Mouse (Mus musculus): ENCODE results near the gene Fbxw8. TPM values are rescaled to one million over a fixed set of nuclear protein-coding genes. Genes with fewer than 3 reads are reported as not detected.

Gene Fbxw8
- total and polyA plus RNA-seq, 2 experiments from 2014 or later: 16.5 to 49.7 TPM

DNA sequence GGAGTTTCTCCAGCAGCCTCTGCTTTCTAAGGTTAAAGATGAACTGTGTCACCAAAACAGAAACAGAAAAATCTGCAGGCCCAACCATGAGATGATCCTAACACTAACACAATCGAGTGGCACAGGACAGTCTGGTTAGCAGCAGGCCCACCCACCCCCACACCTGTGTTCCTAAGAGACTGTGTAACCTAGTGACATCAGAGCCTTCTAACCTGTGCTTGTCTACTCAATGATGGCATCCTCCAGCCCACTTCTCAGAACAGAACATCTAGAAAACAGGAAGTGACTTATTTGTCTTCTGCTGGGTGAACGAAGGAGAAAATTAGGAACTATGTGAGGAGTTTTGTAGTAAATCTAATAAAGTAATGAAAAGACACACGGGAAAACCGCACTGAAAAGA is 33.3 kb downstream of the Fbxw8 start:
- H3K36me3 ChIP-seq (replicated peaks; ENCODE audit: control insufficient read depth, insufficient read depth, low read length): peaks cover 22% of the 10 kb centered on the region; the same call in 1 of the 2 replicates
- TF ChIP-seq CTCF (IDR thresholded peaks at IDR 0.05; ENCODE audit: low read depth) (no peak), EP300 (IDR thresholded peaks at IDR 0.05; ENCODE audit: low read depth) (no peak)
- H3K4me1 ChIP-seq (ENCODE audit: control insufficient read depth, insufficient read depth): peaks cover 6% of the 10 kb centered on the region; the same call in 1 of the 2 replicates
- DNase-seq (ENCODE audit: low spot score) (no peak), ATAC-seq (ENCODE audit: insufficient read depth, low read depth) (no peak)
- no peaks in the 10 kb centered on the region for H3K27me3 ChIP-seq (ENCODE audit: control insufficient read depth, insufficient read depth, low read length)
- H3K9ac ChIP-seq (replicated peaks; ENCODE audit: low read depth, low read length): no peak overlapping the region
- no peak overlapping the region for H3K4me3 ChIP-seq (ENCODE audit: low read depth, low read length)
- 78% methylated on average over 4 of the region's 4 CpGs for WGBS
- no peak overlapping the region for H3K4me2 ChIP-seq (ENCODE audit: low read depth, low read length)
- no peak overlapping the region for H3K27ac ChIP-seq (ENCODE audit: low read depth)
- H3K9me3 ChIP-seq (replicated peaks; ENCODE audit: control insufficient read depth, low read length): no peaks in the 10 kb centered on the region

DNA sequence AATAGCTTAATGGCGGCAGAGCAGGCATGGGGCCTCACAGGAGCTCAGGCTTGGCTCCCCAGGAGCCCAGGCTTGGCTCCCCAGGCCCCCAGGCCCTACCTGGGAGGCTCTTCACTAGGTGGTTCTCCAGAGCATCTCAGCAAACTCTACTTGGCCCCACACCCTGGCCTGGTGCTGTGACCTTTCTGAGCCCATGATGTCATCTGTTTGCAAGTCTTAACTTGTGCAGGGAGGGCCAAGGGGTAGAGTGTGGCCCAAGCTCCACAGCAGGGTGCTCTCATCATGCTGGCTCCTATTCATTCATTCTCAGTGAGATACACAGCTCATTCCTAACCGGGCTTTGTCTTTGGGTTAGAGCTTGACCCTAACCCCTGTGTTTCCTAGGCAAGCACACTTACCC is 34.6 kb downstream of the Fbxw8 start:
- Histone ChIP-seq H3K4me3 (ENCODE audit: low read depth, low read length) (no peak overlapping the region), H3K36me3 (replicated peaks; ENCODE audit: control insufficient read depth, insufficient read depth, low read length) (peaks cover 14% of the 10 kb centered on the region; the same call in 1 of the 2 replicates), H3K27me3 (ENCODE audit: control insufficient read depth, insufficient read depth, low read length) (no peaks in the 10 kb centered on the region), H3K9ac (replicated peaks; ENCODE audit: low read depth, low read length) (no peak overlapping the region), H3K9me3 (replicated peaks; ENCODE audit: control insufficient read depth, low read length) (no peaks in the 10 kb centered on the region), H3K4me2 (ENCODE audit: low read depth, low read length) (no peak overlapping the region), H3K4me1 (ENCODE audit: control insufficient read depth, insufficient read depth) (peaks cover 6% of the 10 kb centered on the region; the same call in 1 of the 2 replicates), H3K27ac (ENCODE audit: low read depth) (no peak overlapping the region)
- ATAC-seq (ENCODE audit: insufficient read depth, low read depth): no peak; the same call in 1 of the 2 replicates
- 63% methylated on average over 2 of the region's 2 CpGs for WGBS
- DNase-seq (ENCODE audit: low spot score): no peak
- TF ChIP-seq EP300 (IDR thresholded peaks at IDR 0.05; ENCODE audit: low read depth) (no peak), CTCF (IDR thresholded peaks at IDR 0.05; ENCODE audit: low read depth) (no peak)

DNA sequence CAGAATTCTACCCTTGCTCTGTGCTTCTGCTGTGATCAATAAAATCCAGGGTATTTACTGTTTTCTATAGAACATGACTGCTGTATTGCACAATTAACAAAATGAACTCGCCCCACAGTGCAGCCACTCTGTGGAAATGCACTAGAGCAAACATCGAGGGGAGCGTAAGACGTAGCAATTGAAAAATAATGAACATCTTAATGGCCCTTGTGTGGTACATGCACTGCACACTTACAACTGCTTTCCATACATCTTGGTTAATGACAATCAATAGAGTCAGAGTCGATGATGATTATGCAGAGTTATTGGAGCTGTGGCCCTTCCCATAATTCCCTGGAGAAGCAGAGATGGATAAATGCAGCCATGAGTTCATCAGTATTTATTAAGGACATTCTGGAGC is 36.3 kb downstream of the Fbxw8 start:
- no peaks in the 10 kb centered on the region for H3K27me3 ChIP-seq (ENCODE audit: control insufficient read depth, insufficient read depth, low read length)
- TF ChIP-seq CTCF (IDR thresholded peaks at IDR 0.05; ENCODE audit: low read depth): no peak
- TF ChIP-seq EP300 (IDR thresholded peaks at IDR 0.05; ENCODE audit: low read depth): no peak
- no peak overlapping the region for H3K4me3 ChIP-seq (ENCODE audit: low read depth, low read length)
- H3K36me3 ChIP-seq (replicated peaks; ENCODE audit: control insufficient read depth, insufficient read depth, low read length): peaks cover 10% of the 10 kb centered on the region; the same call in 1 of the 2 replicates
- no peaks in the 10 kb centered on the region for H3K9me3 ChIP-seq (replicated peaks; ENCODE audit: control insufficient read depth, low read length)
- ATAC-seq (ENCODE audit: insufficient read depth, low read depth): no peak
- DNase-seq (ENCODE audit: low spot score): no peak
- H3K9ac ChIP-seq (replicated peaks; ENCODE audit: low read depth, low read length): no peak overlapping the region
- H3K4me2 ChIP-seq (ENCODE audit: low read depth, low read length): no peak overlapping the region
- WGBS: 97% methylated on average over 5 of the region's 5 CpGs
- peaks cover 6% of the 10 kb centered on the region; the same call in 1 of the 2 replicates for H3K4me1 ChIP-seq (ENCODE audit: control insufficient read depth, insufficient read depth)
- no peak overlapping the region for H3K27ac ChIP-seq (ENCODE audit: low read depth)

DNA sequence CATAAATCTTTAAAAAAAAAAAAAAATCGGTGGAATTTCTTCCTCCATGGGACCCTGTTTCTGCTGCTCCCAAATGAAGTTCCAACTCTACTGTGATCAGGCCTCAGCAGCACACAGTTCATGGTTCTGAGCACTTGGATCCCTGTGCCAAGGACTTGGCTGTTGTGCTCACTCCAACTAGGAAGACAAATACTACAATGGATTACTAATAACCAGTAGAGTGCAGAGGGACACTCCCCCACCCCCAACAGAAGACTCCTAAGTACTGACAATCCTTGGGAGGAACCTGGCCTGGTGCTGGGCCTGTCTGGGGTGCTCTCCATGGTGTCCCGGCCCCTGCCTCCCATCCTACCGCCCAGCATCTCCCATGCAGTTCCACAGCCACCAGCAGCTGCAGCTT is 36.9 kb downstream of the Fbxw8 start:
- peaks cover 10% of the 10 kb centered on the region; the same call in 1 of the 2 replicates for H3K36me3 ChIP-seq (replicated peaks; ENCODE audit: control insufficient read depth, insufficient read depth, low read length)
- no peak overlapping the region for H3K4me2 ChIP-seq (ENCODE audit: low read depth, low read length)
- TF ChIP-seq EP300 (IDR thresholded peaks at IDR 0.05; ENCODE audit: low read depth) (no peak), CTCF (IDR thresholded peaks at IDR 0.05; ENCODE audit: low read depth) (no peak)
- H3K4me1 ChIP-seq (ENCODE audit: control insufficient read depth, insufficient read depth): peaks cover 6% of the 10 kb centered on the region; the same call in 1 of the 2 replicates
- DNase-seq (ENCODE audit: low spot score) (no peak), ATAC-seq (ENCODE audit: insufficient read depth, low read depth) (no peak)
- WGBS: 78% methylated on average over 3 of the region's 3 CpGs
- no peaks in the 10 kb centered on the region for H3K9me3 ChIP-seq (replicated peaks; ENCODE audit: control insufficient read depth, low read length)
- H3K9ac ChIP-seq (replicated peaks; ENCODE audit: low read depth, low read length): no peak overlapping the region
- no peak overlapping the region for H3K4me3 ChIP-seq (ENCODE audit: low read depth, low read length)
- no peak overlapping the region for H3K27ac ChIP-seq (ENCODE audit: low read depth)
- H3K27me3 ChIP-seq (ENCODE audit: control insufficient read depth, insufficient read depth, low read length): no peaks in the 10 kb centered on the region

DNA sequence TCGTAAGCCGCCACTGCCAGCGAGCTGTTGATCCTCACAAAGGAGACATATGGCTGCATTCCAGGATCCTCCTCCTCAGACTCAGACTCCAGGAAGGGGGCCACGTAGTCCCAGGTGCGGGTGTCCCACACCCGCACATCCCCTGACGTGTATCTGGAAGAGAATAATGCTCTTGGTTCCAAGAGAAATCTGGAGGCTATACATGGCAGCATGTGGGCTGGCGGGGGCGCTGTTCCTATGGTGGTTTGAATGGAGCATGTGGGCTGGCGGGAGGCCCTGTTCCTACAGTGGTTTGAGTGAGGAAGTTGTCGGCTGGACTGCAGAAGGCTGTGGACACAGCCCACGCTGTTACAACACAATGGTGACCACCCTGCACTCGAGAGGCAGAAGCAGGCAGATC is 41.6 kb downstream of the Fbxw8 start:
- 77% methylated on average over 13 of the region's 13 CpGs for WGBS
- Histone ChIP-seq H3K4me1 (ENCODE audit: control insufficient read depth, insufficient read depth) (peaks cover 4% of the 10 kb centered on the region; the same call in 1 of the 2 replicates), H3K4me3 (ENCODE audit: low read depth, low read length) (no peak overlapping the region), H3K27me3 (ENCODE audit: control insufficient read depth, insufficient read depth, low read length) (no peaks in the 10 kb centered on the region), H3K9me3 (replicated peaks; ENCODE audit: control insufficient read depth, low read length) (no peaks in the 10 kb centered on the region), H3K4me2 (ENCODE audit: low read depth, low read length) (no peak overlapping the region), H3K9ac (replicated peaks; ENCODE audit: low read depth, low read length) (no peak overlapping the region), H3K27ac (ENCODE audit: low read depth) (no peak overlapping the region), H3K36me3 (replicated peaks; ENCODE audit: control insufficient read depth, insufficient read depth, low read length) (peaks cover 39% of the 10 kb centered on the region)
- DNase-seq (ENCODE audit: low spot score): no peak
- no peak for ATAC-seq (ENCODE audit: insufficient read depth, low read depth)
- TF ChIP-seq EP300 (IDR thresholded peaks at IDR 0.05; ENCODE audit: low read depth) (no peak), CTCF (IDR thresholded peaks at IDR 0.05; ENCODE audit: low read depth) (no peak)

DNA sequence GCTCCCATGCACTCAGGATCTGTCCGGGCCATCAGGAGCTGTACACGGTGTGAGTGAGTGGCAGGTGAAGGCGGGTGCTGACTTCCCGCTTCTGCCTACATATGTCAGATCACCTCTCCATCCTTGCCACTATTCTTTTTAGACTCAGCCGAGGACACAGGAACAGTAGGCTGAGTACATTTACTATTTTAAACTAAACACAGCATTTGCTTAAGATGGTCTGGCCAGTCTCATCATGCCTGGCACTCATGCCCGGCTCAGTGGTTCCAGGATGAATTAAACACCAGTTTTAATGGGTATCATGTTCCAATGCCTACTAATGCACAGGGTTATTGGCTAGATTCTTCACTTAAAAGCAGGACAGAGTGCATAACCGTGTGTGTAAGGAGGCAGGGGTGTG is 42.2 kb downstream of the Fbxw8 start:
- Histone ChIP-seq H3K27me3 (ENCODE audit: control insufficient read depth, insufficient read depth, low read length) (no peaks in the 10 kb centered on the region), H3K4me2 (ENCODE audit: low read depth, low read length) (no peak overlapping the region), H3K4me1 (ENCODE audit: control insufficient read depth, insufficient read depth) (peaks cover 10% of the 10 kb centered on the region; the same call in 1 of the 2 replicates), H3K9me3 (replicated peaks; ENCODE audit: control insufficient read depth, low read length) (no peaks in the 10 kb centered on the region), H3K9ac (replicated peaks; ENCODE audit: low read depth, low read length) (no peak overlapping the region), H3K4me3 (ENCODE audit: low read depth, low read length) (no peak overlapping the region), H3K27ac (ENCODE audit: low read depth) (no peak overlapping the region), H3K36me3 (replicated peaks; ENCODE audit: control insufficient read depth, insufficient read depth, low read length) (peaks cover 39% of the 10 kb centered on the region)
- ATAC-seq (ENCODE audit: insufficient read depth, low read depth): no peak
- WGBS: 92% methylated on average over 7 of the region's 7 CpGs
- no peak for DNase-seq (ENCODE audit: low spot score)
- no peak for TF ChIP-seq EP300 (IDR thresholded peaks at IDR 0.05; ENCODE audit: low read depth)
- no peak for TF ChIP-seq CTCF (IDR thresholded peaks at IDR 0.05; ENCODE audit: low read depth)

Data from heart, postnatal 0 days (tissue).